Mouse (Mus musculus) colon, adult 2 months (tissue): ENCODE results near the gene Tmem206. TPM values are rescaled to one million over a fixed set of nuclear protein-coding genes. Genes with fewer than 3 reads are reported as not detected.

Source experiments
- polyA plus RNA-seq: library from polyadenylated mRNA; depleted of rRNA; stranded (reverse); fragments of >200 nt; gene quantifications from 2 replicates; pipeline ENCODE4 v1.2.3, GENCODE M21; 2012; rRNA removed

Tmem206 gene
- 5.0 and 5.1 TPM in 2 replicates for polyA plus RNA-seq

DNA sequence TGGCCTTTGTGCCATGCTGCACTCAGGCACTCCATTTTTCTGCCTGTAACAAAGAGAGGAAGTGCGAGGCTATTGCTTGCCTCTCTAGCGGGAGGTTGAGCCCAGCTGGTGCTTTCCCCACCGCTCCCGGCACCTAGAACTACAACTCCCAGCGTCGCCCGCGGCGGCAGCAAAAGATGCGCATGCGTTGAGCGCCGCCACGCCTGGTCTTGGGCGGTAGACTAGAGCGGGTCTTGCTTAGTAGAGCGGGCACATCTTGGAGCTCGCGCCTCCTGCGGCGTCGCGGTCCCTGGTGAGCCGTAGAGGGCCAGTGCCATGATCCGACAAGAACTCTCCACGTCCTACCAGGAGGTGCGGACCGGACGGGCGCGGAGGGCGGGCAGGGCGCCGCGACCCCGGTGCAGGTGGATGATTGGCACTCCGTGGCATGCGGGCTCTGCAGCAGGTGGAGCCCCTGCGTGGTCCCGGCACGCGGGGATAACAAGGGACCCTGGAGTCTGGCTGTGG, at the start of gene Tmem206:
Gene Tmem206, plus strand, starts transcription at position 187 of the 507 bp plus-strand sequence.

GRCm38 (mm10) chr1:191317591-191318196, 8.0 kb upstream of the Tmem206 start, which contains the start of gene Nenf:
Nenf (minus strand) TSS chr1:191318194.

Other genes with a start within 250 kb of the Tmem206 start
- 5.7 and 6.8 TPM in 2 replicates for gene Batf3, start 228.1 kb upstream of the Tmem206 start, polyA plus RNA-seq
- not detected in 2 replicates for gene Fam71a, start 161.1 kb upstream of the Tmem206 start, polyA plus RNA-seq
- 18.1 and 21.0 TPM in 2 replicates for gene Atf3, start 107.9 kb upstream of the Tmem206 start, polyA plus RNA-seq
- gene Nenf, start 7.7 kb upstream of the Tmem206 start, polyA plus RNA-seq = 175 and 188 TPM in 2 replicates
- gene Ppp2r5a, start 77.4 kb downstream of the Tmem206 start, polyA plus RNA-seq = 64.0 and 78.3 TPM in 2 replicates
- gene Dtl, start 249.6 kb downstream of the Tmem206 start, polyA plus RNA-seq = 1.0 and 1.4 TPM in 2 replicates
- gene Ints7, start 249.7 kb downstream of the Tmem206 start, polyA plus RNA-seq = 13.9 and 15.5 TPM in 2 replicates